Mouse (Mus musculus): ENCODE data around the gene Catip.

DNA sequence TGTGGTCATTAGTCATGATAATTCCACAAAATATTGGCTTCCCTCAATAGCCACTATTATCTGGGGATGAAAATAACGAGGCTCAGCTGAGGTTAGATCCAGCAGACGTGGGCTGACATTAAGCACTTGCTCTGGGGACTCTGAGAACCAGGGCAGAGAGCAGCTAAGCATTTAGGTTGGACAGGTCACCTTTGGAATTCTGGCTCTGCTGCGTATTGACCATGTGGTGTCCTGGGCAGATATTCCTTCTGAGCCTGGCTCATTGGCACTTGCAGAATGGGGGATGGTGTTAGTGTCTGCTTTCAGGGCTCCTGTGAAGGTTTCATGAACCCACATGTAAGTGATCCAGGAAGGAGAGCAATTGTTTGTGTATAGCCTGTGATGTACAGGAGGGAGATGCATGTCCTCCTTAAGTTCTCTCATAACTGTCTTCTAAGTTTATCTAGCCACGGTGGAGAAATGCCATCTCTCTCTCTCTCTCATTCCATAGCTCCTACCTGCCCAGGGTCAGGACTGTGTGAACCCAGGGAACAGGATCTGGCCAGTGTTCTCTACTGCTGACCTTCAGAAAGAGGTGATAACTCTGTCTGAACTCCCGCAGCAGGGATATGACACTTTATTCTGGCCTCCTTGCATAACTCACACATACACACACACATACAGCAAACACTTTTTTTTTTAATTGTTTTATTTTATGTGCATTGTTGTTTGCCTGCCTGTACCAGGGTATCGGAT is 26.3 kb upstream of the Catip start:
- no peak for TF ChIP-seq CTCF (IDR thresholded peaks at IDR 0.05; ENCODE audit: low read depth, low read length)
- TF ChIP-seq POLR2A (IDR thresholded peaks at IDR 0.05; ENCODE audit: borderline replicate concordance, low read depth, low read length), result no peak

All from bone marrow macrophage, adult 2 months (primary cell).